Mouse (Mus musculus) left cerebral cortex, adult 18-20 months (tissue): ENCODE measurements at regions not wholly inside any gene's neighbourhood (a gene's known extent, or its start where the extent isn't known, plus 50 kb on each side); places are given as distances from the start of the nearest gene placed in this dataset.
A peak's percentile ranks its signal among the peaks of the same experiment; 100 is the strongest.

Experiments used
- DNase-seq, 2 experiments: peaks; one replicate each; pipeline ENCODE4 v3.0.0; 2021 to 2022; ENCODE audit warnings: low spot score in 2 of 2, mixed read lengths in 1 of 2

DNA sequence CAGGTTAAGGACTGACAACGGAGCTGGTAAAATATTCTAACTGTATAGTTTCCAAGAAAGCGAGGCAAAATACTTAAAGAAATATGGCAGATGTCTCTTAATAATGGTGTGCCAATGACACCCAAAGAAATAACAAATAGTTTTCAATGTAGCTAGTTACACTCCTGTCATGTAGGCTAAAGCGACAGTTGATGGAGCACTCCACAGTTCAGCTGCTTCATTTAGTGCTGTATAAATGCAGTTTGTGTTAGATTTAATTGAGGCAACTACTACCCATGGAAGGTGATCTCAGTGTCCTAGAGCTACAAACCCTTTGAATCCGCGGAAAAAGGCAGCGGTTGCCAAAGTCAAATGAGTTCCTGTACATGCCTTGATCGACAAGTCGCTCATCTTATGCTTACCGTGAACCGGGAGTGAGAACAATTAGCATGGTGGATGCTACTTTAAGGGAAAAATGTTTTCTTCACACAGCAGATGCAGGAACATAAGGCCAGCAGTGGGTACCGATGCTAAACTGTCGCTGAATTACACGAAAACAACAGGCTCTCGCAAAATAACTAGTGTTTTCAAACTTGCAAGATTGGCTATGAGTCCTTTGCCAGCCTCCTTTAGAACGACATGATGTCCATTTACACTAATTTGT, 961.4 kb downstream of the Mat2b start:
- no peak for DNase-seq

DNA sequence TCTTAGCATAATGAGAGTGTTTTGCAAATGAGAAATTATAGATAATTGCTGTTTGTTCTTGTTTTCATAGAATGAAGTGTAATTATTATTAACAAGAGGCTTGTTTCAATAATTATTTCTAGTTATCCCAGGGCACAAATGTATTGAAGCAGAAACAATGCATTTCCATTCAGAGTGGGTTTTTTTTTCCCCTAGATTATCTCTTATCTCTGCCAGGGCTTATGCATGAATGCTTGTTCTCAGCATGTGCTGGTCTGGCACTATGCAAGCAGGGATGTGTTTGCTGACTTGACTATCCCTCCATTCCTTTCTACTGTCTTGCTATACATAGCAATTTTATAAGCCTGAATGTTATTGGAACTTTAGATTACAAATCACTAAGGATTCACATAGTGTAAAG, 971.4 kb downstream of the Mat2b start:
- DNase-seq: no peak

DNA sequence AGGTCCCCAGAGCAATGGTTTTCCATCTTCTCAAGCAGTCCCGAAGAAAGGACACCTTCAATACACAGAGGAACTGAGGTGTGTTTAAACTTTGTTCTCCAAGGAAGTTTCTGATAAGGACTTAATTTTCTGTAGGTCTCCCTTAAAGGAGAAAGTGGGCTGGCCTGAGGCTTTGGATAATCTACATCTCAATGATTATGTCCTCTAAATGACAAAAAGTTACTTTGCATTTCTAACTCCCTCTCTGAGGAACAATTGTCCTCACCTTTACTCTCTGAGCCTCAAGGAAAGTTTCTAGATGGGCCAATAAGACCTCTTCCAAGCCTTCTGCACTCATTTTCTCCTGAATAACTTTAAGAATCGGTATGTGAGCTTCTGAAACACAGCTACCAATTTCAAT, 1016.5 kb downstream of the Mat2b start:
- no peak for DNase-seq

DNA sequence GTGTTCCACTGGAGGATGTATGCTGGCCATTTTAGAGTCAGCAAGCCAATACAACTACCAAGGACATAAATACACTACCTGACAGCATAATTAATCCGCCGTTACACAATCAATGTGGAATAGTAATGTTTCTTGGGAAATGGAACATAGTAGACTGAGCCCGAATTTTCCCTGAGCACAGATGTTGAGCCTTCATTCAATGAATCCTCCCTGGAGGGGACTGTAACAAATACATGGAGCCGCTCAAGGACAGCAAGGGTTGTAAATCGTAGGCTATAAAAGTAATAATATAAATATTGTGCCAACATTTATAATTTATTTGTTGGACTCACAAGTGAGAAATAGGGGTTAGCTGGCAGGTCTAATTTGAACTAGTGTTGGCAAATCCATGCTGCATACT, 1041.4 kb downstream of the Mat2b start:
- no peak for DNase-seq

DNA sequence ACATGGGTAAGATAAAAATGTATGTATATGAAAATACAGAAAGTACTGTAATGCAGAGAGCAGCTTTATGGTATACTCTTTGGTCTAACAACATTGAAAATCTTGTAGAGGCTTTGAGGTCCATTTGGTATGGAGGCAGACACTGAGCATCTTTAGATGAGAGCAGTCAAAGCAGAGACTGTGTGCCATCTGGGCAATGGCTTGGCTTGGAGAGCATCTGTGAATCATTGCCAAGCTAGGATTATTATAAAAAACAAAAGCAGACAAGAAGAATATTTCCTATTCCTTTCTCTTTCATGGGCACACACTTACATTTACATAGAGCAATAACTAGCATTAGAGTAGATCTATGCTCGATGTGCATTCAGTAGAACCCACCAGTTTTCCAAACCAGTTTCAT, 1075.6 kb downstream of the Mat2b start:
- DNase-seq: no peak

DNA sequence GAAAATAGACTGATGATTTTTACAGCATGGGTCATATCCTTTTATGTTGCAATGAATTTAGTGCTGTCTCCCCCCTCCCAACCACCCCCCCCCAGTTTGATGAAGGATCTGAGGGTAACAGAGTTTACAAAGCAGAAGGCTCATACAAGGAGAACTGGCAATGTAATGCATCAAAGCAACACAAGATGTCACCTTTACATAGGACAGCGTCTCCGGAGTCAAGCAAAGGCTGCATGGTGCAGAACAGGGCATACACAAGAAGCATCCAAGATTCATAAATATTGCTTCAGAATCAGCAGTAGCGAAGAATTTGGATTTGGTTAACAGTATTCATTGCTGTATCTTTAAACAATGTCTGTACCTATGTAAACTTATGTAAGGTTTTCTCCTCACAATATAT, 1079.2 kb downstream of the Mat2b start:
- no peak for DNase-seq

DNA sequence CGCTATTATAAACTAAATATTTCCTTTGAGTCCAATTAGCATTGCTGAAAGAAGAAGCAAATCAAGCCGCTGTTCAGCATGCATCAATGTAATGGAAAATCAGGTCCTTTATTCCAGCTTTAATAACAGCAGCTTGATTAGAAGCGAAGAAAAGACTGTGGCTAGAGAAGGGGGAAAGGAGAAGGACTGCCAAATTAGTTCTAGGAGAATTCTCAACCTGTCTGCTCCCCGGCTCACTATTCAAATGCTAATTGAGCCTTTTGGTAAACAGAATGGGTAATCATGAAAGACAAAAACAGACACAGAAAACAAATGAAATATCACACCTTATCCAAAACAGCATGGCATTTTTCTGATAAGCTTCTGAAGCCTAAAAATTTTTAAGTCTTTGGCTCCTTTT, 1098.5 kb downstream of the Mat2b start:
- DNase-seq: no peak

DNA sequence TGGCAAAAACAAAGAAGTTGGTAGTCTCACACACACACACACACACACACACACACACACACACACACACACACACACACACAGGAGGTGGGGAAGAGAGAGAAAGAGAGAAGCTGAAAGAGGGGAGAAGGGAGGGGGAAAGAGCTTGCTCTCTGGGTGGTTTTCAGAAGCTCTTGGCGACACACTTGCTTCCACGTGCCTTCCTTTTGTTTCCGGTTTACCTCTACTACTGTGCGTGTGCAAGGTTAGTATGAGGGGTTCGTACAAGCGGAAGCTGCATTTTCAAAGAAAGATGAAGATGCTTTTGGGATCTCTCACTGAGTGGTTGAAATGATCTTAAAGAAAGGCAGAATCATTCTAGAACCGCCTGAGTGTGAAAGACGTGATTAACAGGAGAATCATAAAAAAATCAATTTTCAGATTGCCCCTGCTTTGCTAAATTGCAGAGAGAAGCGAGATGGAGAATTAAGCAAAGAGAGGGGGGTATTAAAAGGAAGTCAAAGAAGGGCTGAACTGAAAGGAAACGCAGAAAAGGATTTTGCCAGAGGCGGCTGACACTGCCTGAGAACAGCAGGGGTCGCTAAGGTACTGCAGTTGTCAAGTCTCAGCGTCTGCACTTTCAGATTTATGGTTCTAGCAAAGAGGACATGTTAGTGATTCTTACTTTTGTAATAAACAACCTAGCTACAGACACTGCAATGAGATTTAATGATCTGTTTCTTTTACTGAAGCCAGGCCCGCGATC, 1106.2 kb downstream of the Mat2b start:
- DNase-seq: peak; percentile 74

DNA sequence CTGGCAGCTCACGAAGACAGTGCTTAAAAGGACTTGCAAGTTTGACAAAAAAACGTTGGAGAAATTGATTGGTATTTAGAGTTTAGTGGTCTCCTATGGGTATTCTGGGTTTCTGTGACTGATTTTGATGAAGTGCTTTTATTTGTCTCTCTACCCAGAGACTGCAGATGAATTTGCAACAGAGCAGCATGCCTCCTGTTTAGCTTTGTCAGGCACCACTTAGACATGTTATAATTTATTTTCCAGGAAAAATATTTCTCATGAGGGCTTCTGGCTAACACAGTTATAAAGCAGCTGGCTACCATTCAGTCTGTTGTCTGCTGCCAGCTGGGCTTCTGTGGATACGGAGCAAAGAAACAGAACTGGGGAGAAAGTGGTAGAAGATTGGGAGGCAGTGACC, 1136.7 kb downstream of the Mat2b start:
- DNase-seq: no peak

DNA sequence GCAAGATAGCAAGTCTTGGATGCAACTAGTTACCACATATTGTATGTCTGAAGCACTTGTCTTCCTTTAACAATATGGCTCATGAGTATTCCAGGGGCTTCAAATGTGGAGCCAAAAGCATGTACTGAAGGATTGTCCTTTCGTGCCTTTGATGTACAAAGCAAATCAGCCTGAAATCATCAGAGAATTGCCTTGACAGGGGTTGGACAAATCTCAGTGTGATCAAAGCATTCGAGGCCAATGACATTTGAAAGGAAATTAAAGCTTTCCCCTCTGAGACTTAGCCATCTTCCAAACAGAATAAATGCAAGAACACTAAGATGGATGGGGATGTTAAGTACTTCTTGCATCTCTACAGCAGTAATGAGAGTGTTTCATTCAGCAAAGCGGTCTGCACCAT, 1144.9 kb downstream of the Mat2b start:
- no peak for DNase-seq

DNA sequence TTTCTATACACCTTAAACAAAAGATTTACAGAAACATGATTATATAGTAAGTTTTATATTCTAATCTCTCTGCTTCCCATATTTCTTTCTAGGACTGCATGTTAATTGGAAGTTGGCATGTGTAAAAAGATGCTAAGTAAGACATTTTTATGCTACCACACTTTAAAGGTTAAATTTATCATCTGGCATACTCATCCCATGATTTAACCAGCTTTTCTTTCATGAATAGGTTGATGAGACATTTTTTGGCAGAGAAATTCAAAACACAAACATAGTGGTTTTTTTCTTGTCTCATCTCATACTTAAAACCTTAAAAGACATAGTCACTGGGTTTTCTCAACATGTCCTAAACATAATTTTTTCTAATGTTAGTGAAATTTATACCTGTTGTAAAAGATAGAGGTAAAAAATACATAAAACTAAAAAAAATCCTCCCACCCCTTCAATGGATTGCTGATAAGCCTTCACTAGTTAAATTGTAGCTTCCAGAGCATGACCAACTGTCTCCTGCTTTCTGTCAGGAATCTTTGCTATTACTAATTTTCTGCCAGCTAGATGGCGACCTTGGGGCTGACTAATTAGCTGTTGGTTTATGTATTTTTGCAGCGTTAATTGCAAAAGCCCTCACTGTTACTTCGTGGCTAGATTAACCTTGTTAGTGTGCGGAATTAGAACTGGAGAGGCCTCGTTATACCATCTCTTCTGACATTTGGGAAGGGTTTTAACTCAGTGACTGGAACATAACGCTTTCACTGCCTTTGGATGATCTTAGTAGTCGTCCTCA, 1169.9 kb downstream of the Mat2b start:
- no peak for DNase-seq

DNA sequence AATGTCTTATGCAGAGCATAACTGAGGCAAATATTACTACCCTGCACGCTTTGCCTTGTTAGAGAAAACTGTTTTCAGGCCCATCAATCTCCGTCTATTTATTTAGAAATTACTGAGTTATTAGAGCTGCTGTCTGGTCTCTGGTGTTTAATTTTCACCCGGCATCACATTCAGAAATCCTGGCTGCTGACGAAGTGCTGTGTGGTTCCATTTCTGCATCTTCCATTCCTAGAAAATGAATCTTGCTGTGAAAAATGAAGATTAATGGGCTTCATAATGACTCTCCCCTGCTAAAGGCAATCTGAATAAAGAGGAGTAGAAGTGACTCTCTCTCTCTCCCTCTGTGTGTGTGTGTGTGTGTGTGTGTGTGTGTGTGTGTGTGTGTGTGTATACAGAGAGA, 1199.8 kb downstream of the Mat2b start:
- no peak for DNase-seq

DNA sequence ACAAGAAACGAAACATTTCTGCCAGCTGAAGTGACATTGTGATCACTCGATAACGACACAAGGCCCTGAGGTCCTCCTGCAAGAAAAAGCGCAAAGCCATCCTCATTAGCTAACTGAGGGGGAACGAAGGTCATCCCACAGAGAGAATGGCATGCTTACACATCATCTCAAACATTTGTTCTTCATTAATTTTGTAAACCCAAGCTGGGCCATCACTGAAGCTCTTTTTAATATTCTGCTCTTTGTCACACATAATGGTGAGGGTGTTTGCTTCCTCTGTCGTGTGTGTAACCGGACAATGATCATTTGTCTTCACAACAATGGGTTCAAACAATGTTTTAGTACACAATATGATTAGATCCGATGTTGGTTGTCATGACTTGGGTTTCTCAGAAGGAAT, 1217.9 kb downstream of the Mat2b start:
- no peak for DNase-seq

DNA sequence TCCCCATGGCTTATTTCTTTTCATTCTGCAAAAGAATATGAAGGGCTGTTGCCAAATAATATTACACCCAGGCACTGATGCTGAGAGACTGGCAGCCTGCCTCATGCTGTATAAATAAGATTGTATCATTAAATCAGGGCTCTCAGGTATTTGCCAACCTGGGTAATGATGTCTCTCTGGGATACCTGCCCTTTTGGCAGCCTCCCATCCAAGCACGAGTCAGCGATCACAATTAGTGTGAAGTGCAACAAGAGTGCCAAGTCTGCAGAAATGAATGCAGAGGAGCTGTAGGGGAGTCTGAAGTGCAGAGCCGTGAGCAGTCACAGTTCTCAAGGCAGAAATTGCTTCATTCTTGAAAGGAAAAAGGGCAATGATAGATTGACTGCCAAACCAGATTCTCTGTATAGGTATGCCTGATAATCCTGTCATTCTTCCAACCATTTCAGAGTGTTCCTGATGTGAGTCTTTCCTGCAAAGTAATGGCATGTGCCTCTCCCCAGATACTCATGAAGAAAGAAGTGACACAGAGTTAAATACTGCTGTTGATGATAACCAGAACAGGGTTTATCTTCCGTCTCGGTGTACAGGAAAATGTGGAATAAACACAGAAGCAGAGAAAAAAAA, 1241.6 kb downstream of the Mat2b start:
- no peak for DNase-seq

DNA sequence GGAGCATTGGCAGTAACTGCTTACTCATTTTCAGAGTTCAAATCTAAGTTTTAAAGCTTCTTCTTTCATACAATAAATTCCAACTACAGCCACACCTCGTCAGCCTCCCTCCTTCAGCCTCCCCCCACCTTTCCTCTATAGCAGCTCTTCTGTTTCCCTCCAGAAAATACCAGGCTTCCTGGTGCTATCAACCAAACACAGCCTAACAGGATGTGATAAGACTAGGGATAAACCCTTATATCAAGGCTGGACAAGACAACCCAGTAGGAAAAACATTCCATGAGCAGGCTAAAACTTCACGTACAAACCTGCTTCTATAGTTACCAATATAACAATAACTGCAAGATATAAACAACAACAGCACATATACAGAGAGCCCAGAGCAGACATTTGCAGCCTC, 1248.6 kb downstream of the Mat2b start:
- no peak for DNase-seq

DNA sequence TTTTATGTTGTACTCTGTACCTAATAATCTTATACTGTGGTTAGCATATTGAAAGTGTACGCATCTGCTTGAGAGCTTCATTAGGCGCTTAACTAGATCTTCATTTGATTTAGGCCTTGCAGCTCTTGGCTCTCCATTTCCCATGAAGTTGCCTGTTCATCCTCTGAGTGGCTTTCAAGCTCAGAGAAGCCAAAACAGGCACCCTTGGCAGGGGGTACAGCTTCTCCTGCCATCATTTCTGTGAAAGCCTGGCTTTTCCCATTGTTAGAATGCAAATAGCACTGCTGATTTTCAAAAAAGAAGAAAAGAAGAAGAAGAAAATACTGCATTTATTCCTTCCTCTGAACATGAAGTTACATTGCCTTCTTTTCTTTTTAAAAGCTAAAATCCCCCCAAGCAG, 1283.3 kb downstream of the Mat2b start:
- no peak for DNase-seq

DNA sequence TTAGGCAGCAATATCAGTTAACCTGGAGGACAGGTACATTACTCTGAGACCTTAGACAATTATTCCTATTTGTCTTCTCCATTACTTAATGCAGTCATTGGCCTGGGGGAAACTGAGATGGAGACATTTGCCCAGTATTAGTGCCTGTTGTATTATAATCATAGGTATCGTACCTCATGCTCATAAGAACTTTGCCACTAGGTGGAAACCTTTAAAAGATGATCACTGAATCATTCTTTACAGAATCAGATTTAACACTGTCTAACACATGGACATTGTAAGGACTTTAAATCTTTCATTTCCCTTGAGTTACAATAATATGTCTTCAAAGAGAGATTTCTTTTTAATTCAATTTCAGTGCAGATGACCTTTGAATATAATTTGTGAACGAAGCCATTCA, 1283.8 kb downstream of the Mat2b start:
- no peak for DNase-seq

DNA sequence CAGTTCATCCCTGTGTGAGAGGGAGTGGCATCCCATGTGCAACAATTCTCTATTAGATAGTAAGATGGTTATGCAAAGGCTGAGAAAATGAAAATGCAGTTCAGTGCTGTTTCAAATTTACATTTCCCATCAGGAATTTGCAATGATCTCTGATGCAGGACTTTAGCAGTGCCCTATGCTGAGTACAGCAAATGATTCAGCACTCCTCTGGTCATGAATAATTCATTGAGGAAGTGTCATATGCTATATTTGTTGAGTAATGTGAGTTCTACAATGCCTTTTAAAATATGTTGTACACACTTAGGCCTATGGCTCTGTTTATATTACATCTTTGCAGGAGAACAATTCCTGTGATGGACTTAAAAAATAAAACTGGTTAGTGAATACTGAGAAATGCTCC, 1330.2 kb downstream of the Mat2b start:
- DNase-seq: peak in 1 of 2 experiments; percentile 3

DNA sequence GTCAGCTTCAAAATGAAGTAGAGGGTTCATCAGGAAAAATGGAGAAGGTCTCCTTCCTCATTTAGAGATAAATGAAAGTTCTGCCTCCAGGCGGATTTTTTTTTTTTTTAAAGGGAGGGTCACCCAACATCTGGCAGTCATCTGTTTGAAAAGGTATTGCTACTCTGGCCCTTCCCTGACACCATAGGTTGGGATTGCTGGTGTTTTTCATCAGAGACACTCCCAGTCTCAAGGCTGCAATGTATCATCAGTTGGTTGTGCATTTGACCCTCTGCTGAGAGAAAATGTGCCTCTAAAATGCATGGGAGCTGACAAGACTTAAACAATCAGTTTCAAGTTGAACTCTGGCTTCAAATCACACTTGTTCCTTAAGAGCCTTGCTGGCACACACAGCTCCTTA, 1344.4 kb downstream of the Mat2b start:
- no peak for DNase-seq
